Mouse (Mus musculus) cerebellum, adult 11 months (tissue): ENCODE data around the gene Tstd1.

Experiments
- DNase-seq: peaks from one replicate; pipeline ENCODE4 v3.0.0; 2022

The Tstd1 gene

GRCm38 (mm10) chr1:171419291-171419882, 715 bp downstream of the Tstd1 start:
- no peak for DNase-seq

DNA sequence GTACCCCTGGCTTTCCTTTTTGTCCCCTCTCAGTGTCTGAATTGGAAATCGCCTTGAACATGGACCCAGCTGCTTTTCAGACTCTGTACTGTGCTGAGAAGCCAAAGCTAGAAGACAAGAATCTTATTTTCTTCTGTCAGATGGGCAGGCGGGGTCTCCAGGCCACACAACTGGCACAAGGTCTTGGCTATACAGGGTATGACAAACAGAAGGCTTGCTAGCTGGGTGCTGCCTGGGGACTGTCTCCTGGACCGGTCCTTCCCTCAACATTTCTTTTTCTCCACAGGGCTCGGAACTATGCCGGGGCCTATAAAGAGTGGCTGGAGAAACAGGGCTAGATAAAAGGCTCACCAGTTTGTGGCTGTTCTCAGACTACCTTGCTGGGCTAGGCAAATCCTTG, 1.2 kb downstream of the Tstd1 start:
- no peak for DNase-seq

GRCm38 (mm10) chr1:171422504-171423095, 3.9 kb downstream of the Tstd1 start:
- no peak for DNase-seq

GRCm38 (mm10) chr1:171424638-171425037, 6.0 kb downstream of the Tstd1 start:
- no peak for DNase-seq

DNA sequence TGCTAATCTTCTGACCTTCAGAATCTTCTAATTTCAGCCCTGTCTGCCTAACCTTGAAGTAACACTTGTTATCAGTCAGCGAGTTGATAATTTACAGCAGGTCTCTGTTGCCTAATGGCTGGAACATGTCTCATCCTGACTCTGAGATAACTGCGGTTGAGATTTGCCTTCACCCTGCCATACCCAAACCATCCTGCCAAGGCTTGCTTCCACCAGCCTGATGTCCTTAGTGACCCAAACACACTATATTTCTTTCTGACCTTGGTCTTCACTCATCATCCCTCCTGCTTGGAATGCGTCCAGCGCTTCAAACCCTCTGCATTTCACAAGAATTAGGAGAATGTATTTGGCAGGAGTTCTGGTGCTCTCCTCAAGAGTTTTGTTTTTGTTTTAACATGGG, 6.5 kb downstream of the Tstd1 start:
- DNase-seq, result no peak

- DNase-seq, result no peak
Observed at GRCm38 (mm10) chr1:171432158-171432557, 13.5 kb downstream of the Tstd1 start.

- DNase-seq, result no peak
Observed at GRCm38 (mm10) chr1:171435288-171435814, 16.7 kb downstream of the Tstd1 start.

- DNase-seq, result no peak
Observed at GRCm38 (mm10) chr1:171435974-171436373, 17.3 kb downstream of the Tstd1 start.

DNA sequence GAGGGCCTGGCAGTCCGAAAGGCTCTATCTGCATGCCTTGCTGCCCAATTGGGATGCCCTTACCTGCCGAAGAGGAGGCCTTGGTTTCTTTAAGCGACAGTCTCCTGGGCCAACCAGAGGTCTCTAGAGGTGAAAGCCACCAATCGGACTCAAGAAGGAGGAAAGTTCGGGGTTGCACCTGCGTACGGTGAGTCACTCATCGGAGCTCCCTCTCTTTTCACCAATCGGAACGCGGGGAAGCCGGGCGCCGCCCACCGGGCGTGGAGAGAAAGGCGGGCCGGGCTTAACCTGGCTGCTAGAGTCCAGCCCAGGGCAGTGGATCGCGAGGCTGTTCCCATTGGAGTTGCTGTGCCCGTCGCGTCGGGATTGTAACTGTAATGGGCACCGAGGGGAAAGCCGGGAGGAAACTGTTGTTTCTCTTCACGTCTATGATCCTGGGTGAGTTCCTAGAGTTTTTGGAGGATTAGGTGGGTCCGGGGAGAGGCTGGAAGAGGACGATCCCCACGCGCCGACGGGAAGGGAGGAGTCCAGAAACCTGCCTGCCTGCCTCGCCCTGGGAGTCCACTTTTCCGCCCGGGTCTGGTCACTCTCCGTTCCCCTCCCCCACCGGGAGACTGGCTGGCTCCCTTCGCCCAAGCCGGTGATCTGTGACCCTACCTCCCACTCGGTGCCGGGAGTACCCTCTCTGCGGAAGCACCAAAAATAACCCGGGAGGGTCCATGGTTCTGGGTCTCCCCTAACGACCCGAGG, 18.8 kb downstream of the Tstd1 start, which contains the start of gene F11r:
Gene F11r, plus strand, starts transcription at position 272 of the 750 bp plus-strand sequence.
- DNase-seq, result peak; percentile 77

GRCm38 (mm10) chr1:171438014-171438670, 19.5 kb downstream of the Tstd1 start:
- no peak for DNase-seq

- DNase-seq, result no peak
Observed at GRCm38 (mm10) chr1:171439072-171439471, 20.4 kb downstream of the Tstd1 start.

DNA sequence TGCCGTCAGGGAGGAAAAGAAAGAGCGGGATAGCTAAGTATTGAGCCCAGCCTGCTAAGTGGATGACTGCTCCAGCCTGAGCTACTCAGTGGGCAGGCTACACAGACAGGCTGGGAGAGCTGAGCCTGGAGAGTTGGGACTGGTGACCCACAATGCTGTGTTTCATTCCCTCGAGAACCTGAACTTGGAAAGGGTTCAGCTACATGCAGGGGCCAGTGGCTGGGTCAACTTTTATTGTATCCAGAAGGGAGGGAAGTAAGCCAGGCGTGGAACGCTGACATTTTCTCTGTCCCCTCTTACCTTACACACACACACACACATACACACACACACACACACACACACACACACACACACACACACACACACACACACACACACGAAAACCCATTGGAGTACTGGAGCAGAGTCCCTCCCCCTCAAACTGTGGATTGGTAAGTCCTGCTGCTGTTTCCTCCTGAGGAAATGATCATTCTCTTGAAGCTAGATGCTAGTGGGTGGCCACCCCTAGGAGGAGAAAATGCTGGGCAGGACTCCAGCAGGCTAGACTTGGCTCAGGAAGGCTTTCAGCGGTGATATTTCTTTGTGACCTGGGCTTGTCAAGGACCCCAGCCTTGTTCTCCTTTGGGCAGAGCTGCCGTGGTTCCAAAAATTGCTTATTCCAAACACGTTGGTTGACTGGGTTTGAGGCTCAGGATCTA, 21.5 kb downstream of the Tstd1 start:
- no peak for DNase-seq

GRCm38 (mm10) chr1:171441466-171442412, 23.1 kb downstream of the Tstd1 start:
- DNase-seq, result no peak

DNA sequence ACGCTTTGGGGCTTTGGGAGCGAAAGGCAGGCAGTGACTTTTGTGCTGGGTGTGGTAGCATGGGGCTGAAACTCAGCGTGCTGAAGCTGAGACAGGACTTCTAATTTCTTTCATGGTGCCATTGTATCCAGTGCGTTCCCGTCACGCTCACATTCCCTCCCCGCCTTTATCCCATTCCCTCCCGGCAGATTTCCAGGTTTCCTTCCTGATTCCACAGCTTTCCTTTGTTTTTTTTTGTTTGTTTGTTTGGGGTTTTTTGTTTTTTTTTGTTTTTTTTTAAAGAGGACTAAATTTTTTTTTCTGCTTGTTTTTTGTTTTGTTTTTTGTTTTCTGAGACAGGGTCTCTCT, 23.7 kb downstream of the Tstd1 start:
- no peak for DNase-seq

- DNase-seq, result no peak
Observed at GRCm38 (mm10) chr1:171445050-171445449, 26.4 kb downstream of the Tstd1 start.

- DNase-seq, result no peak
Observed at GRCm38 (mm10) chr1:171446854-171447253, 28.2 kb downstream of the Tstd1 start.

GRCm38 (mm10) chr1:171447692-171448091, 29.0 kb downstream of the Tstd1 start:
- DNase-seq, result no peak

DNA sequence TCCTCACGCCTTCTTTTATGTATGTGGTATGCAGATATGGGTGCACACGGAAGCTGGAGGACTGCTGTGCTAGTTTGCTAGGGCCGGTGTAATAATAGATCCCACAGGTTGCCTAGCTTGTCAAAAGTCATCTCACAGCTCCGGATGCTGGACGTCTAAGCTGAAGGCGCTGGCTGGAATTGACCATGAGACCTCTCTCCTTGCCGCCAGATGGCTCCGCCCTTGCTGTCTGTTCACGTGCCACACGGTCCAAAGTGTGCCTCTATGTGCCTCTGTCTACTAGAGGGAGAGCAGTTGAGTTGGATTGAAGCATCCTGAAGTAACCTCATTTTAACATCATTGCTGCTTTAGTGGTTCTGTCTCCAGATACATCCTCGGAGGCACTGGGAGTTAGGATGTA, 31.4 kb downstream of the Tstd1 start:
- DNase-seq, result no peak

GRCm38 (mm10) chr1:171451001-171451400, 32.3 kb downstream of the Tstd1 start:
- no peak for DNase-seq

GRCm38 (mm10) chr1:171452522-171452921, 33.9 kb downstream of the Tstd1 start:
- no peak for DNase-seq

GRCm38 (mm10) chr1:171452923-171453322, 34.3 kb downstream of the Tstd1 start:
- no peak for DNase-seq

GRCm38 (mm10) chr1:171454926-171455325, 36.3 kb downstream of the Tstd1 start:
- DNase-seq, result no peak
